Mouse (Mus musculus): ENCODE measurements at regions not wholly inside any gene's neighbourhood (a gene's known extent, or its start where the extent isn't known, plus 50 kb on each side); places are given as distances from the start of the nearest gene placed in this dataset.
"Not testable (repeated sequence)": the region's sequence is repeated elsewhere in the genome, so short reads cannot be mapped to it uniquely, and the experiment has no call there.

DNA sequence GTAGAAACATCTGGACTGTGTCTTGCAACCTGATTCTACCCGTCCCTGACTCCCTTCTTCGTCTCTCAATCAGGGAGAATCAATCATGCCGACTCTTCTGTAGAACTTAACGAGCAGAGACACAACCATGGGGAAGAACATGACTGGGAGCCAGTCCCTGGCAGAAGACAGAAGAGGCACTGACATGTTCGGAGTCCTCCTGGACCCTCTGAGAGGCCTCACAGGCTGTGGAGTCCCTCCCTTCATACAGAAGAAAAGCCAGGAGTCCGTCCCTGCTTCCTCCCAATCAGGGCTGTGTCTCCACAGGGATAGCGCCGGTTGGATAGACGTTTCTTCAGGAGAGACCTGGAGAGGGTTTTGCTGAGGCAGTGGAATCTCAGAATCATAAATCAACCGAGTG lies 139.2 kb upstream of the Sulf2 start:
- DNase-seq (ENCODE audit: low read depth in 3 of 3, low spot score in 3 of 3) (no peak), ATAC-seq (ENCODE audit: insufficient read depth) (no peak)
- Histone ChIP-seq H3K4me1 (replicated peaks; ENCODE audit: control insufficient read depth in 2 of 2, insufficient read depth in 2 of 2, low read length in 1 of 2) (0 out of 4 replicates have a peak, but pooled peaks cover 0 to 2% of the 10 kb centered on the region in 2 experiments), H3K27me3 (ENCODE audit: control insufficient read depth, insufficient read depth, low read length) (no peaks in the 10 kb centered on the region), H3K4me3 (ENCODE audit: insufficient read depth in 1 of 2, low read depth in 2 of 2, low read length in 2 of 2) (no peak overlapping the region), H3K4me2 (ENCODE audit: low read depth) (no peak overlapping the region), H3K9me3 (ENCODE audit: control insufficient read depth, low read length) (no peaks in the 10 kb centered on the region), H3K9ac (replicated peaks) (no peak overlapping the region), H3K36me3 (replicated peaks; ENCODE audit: control insufficient read depth, insufficient read depth, low read depth) (no peaks in the 10 kb centered on the region), H3K27ac (no peak overlapping the region)
- 55% methylated on average over 10 of the region's 10 CpGs for WGBS (ENCODE audit: insufficient replicate concordance)
- TF ChIP-seq EP300 (IDR thresholded peaks at IDR 0.05; ENCODE audit: low read depth), result no peak
- no peak for TF ChIP-seq CTCF (IDR thresholded peaks at IDR 0.05; ENCODE audit: low read depth)

DNA sequence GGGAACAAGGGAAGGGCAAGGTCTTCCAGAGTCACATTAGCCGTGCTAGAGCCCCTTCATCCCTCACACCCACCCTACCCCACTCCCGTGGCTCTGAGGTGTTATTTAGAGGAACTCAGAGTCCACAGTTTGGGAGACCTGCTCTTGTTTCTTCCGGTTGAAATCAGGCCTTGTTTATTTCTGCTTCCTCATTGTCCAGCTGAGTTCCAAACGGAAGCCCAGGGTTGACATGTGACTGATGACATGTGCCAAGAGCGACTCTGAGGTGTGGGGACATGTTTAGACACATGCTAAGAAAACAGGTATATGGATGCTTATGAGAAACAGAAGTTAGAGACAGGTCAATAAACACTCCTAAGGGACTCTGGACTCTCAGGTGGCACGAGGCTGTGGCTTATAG lies 137.5 kb upstream of the Sulf2 start:
- H3K4me2 ChIP-seq (ENCODE audit: low read depth), result no peak overlapping the region
- 0 out of 4 replicates have a peak, but pooled peaks cover 0 to 2% of the 10 kb centered on the region in 2 experiments for H3K4me1 ChIP-seq (replicated peaks; ENCODE audit: control insufficient read depth in 2 of 2, insufficient read depth in 2 of 2, low read length in 1 of 2)
- DNase-seq (ENCODE audit: low read depth in 3 of 3, low spot score in 3 of 3), result no peak
- no peaks in the 10 kb centered on the region for H3K27me3 ChIP-seq (ENCODE audit: control insufficient read depth, insufficient read depth, low read length)
- H3K36me3 ChIP-seq (replicated peaks; ENCODE audit: control insufficient read depth, insufficient read depth, low read depth), result no peaks in the 10 kb centered on the region
- TF ChIP-seq CTCF (IDR thresholded peaks at IDR 0.05; ENCODE audit: low read depth) (no peak), EP300 (IDR thresholded peaks at IDR 0.05; ENCODE audit: low read depth) (no peak)
- H3K27ac ChIP-seq, result no peak overlapping the region
- H3K9ac ChIP-seq (replicated peaks), result no peak overlapping the region
- 47% methylated on average over 6 of the region's 6 CpGs for WGBS (ENCODE audit: insufficient replicate concordance)
- no peak for ATAC-seq (ENCODE audit: insufficient read depth)
- H3K4me3 ChIP-seq (ENCODE audit: insufficient read depth in 1 of 2, low read depth in 2 of 2, low read length in 2 of 2), result no peak overlapping the region
- no peaks in the 10 kb centered on the region for H3K9me3 ChIP-seq (ENCODE audit: control insufficient read depth, low read length)

- ATAC-seq (ENCODE audit: insufficient read depth) (no peak), DNase-seq (ENCODE audit: low read depth in 3 of 3, low spot score in 3 of 3) (no peak)
- 30% methylated on average over 6 of the region's 6 CpGs for whole genome bisulfite sequencing (ENCODE audit: insufficient replicate concordance)
- no peak overlapping the region for H3K4me3 ChIP-seq (ENCODE audit: insufficient read depth in 1 of 2, low read depth in 2 of 2, low read length in 2 of 2)
- no peak for TF ChIP-seq EP300 (IDR thresholded peaks at IDR 0.05; ENCODE audit: low read depth)
- no peak for TF ChIP-seq CTCF (IDR thresholded peaks at IDR 0.05; ENCODE audit: low read depth)
- no peak overlapping the region for H3K9ac ChIP-seq (replicated peaks)
- H3K9me3 ChIP-seq (ENCODE audit: control insufficient read depth, low read length), result no peaks in the 10 kb centered on the region
- H3K4me1 ChIP-seq (replicated peaks; ENCODE audit: control insufficient read depth in 2 of 2, insufficient read depth in 2 of 2, low read length in 1 of 2), result 0 out of 4 replicates have a peak, but pooled peaks cover 0 to 2% of the 10 kb centered on the region in 2 experiments
- H3K27ac ChIP-seq, result no peak overlapping the region
- no peaks in the 10 kb centered on the region for H3K36me3 ChIP-seq (replicated peaks; ENCODE audit: control insufficient read depth, insufficient read depth, low read depth)
- H3K27me3 ChIP-seq (ENCODE audit: control insufficient read depth, insufficient read depth, low read length), result no peaks in the 10 kb centered on the region
- no peak overlapping the region for H3K4me2 ChIP-seq (ENCODE audit: low read depth)
Measured at GRCm38 (mm10) chr2:166291266-166291665, 135.8 kb upstream of the Sulf2 start.

DNA sequence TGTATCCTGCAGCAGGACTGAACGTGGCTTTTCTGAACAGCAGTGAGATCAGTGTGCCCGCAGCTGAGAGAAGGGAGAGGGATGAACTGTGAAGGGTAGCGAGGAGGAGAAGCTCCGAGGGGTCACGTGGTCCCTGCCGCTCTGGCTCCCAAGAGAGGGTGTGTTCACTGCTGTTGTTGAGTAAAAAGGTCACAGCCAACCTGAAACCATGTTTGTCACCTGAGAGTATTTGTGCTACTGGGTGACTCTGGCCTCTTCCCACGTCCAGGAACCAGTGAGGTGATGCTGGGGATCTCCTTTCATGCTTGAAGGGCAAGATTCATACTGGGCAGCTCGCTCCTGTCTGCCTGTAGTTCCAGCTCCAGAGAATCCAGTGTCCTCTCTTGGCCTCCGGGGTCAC lies 135.4 kb upstream of the Sulf2 start:
- no peaks in the 10 kb centered on the region for H3K27me3 ChIP-seq (ENCODE audit: control insufficient read depth, insufficient read depth, low read length)
- no peak overlapping the region for H3K4me2 ChIP-seq (ENCODE audit: low read depth)
- ATAC-seq (ENCODE audit: insufficient read depth) (no peak), DNase-seq (ENCODE audit: low read depth in 3 of 3, low spot score in 3 of 3) (no peak)
- H3K36me3 ChIP-seq (replicated peaks; ENCODE audit: control insufficient read depth, insufficient read depth, low read depth), result no peaks in the 10 kb centered on the region
- no peak for TF ChIP-seq EP300 (IDR thresholded peaks at IDR 0.05; ENCODE audit: low read depth)
- TF ChIP-seq CTCF (IDR thresholded peaks at IDR 0.05; ENCODE audit: low read depth), result no peak
- 0 out of 4 replicates have a peak, but pooled peaks cover 0 to 2% of the 10 kb centered on the region in 2 experiments for H3K4me1 ChIP-seq (replicated peaks; ENCODE audit: control insufficient read depth in 2 of 2, insufficient read depth in 2 of 2, low read length in 1 of 2)
- H3K9me3 ChIP-seq (ENCODE audit: control insufficient read depth, low read length), result no peaks in the 10 kb centered on the region
- H3K27ac ChIP-seq, result no peak overlapping the region
- WGBS (ENCODE audit: insufficient replicate concordance), result 43% methylated on average over 9 of the region's 9 CpGs
- H3K9ac ChIP-seq (replicated peaks), result no peak overlapping the region
- no peak overlapping the region for H3K4me3 ChIP-seq (ENCODE audit: insufficient read depth in 1 of 2, low read depth in 2 of 2, low read length in 2 of 2)

DNA sequence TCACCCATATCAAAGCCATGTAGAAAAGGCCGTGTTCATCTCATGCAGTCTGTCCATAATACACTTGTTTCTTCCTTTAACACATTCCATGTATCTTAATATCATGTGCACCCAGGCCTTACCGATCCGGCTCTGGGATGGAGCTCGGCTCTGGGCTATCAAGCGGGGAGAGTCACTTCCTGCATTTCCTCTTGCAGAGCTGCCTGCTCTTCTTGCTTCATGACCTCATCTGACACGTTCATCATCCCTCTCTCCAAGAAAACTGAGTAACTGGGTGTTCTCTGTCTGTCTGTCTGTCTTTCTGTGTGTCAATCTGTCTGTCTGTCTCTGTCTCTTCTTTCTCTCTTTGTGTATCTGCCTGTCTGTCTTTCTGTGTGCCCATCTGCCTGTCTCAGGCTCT lies 133.7 kb upstream of the Sulf2 start:
- Histone ChIP-seq H3K36me3 (replicated peaks; ENCODE audit: control insufficient read depth, insufficient read depth, low read depth) (no peaks in the 10 kb centered on the region), H3K9me3 (ENCODE audit: control insufficient read depth, low read length) (no peaks in the 10 kb centered on the region), H3K27ac (no peak overlapping the region), H3K4me1 (replicated peaks; ENCODE audit: control insufficient read depth in 2 of 2, insufficient read depth in 2 of 2, low read length in 1 of 2) (0 out of 4 replicates have a peak, but pooled peaks cover 0 to 2% of the 10 kb centered on the region in 2 experiments), H3K4me3 (ENCODE audit: insufficient read depth in 1 of 2, low read depth in 2 of 2, low read length in 2 of 2) (no peak overlapping the region), H3K9ac (replicated peaks) (no peak overlapping the region), H3K4me2 (ENCODE audit: low read depth) (no peak overlapping the region), H3K27me3 (ENCODE audit: control insufficient read depth, insufficient read depth, low read length) (no peaks in the 10 kb centered on the region)
- ATAC-seq (ENCODE audit: insufficient read depth), result no peak
- no peak for DNase-seq (ENCODE audit: low read depth in 3 of 3, low spot score in 3 of 3)
- no peak for TF ChIP-seq CTCF (IDR thresholded peaks at IDR 0.05; ENCODE audit: low read depth)
- TF ChIP-seq EP300 (IDR thresholded peaks at IDR 0.05; ENCODE audit: low read depth), result no peak
- WGBS (ENCODE audit: insufficient replicate concordance), result 18% methylated on average over 6 of the region's 6 CpGs

GRCm38 (mm10) chr2:166281137-166281536 lies 125.7 kb upstream of the Sulf2 start:
- not testable (repeated sequence) for H3K9ac ChIP-seq (replicated peaks); ATAC-seq (ENCODE audit: insufficient read depth); H3K9me3 ChIP-seq (ENCODE audit: control insufficient read depth, low read length); H3K4me1 ChIP-seq (replicated peaks; ENCODE audit: control insufficient read depth in 2 of 2, insufficient read depth in 2 of 2, low read length in 1 of 2); H3K27me3 ChIP-seq (ENCODE audit: control insufficient read depth, insufficient read depth, low read length); H3K4me2 ChIP-seq (ENCODE audit: low read depth); DNase-seq (ENCODE audit: low read depth in 3 of 3, low spot score in 3 of 3); H3K36me3 ChIP-seq (replicated peaks; ENCODE audit: control insufficient read depth, insufficient read depth, low read depth); H3K27ac ChIP-seq; H3K4me3 ChIP-seq (ENCODE audit: insufficient read depth in 1 of 2, low read depth in 2 of 2, low read length in 2 of 2)
- WGBS (ENCODE audit: insufficient replicate concordance), result no CpG with 5 or more reads among the region's 5 CpGs
